Mouse (Mus musculus) liver, embryonic 12.5 days (tissue): ENCODE measurements around the gene Vstm2l. TPM values are rescaled to one million over a fixed set of nuclear protein-coding genes. Genes with fewer than 3 reads are reported as not detected.

Experiments
- ATAC-seq: fragments of 200-750 bp; cut with Nextera tagmentation; 2 replicates; pipeline ENCODE4 v1.8.0; 2017; ENCODE audit warnings: moderate number of reproducible peaks, mild to moderate bottlenecking, moderate library complexity
- H3K27ac ChIP-seq: fragments of 300-500 bp; sonication (generic); 2 replicates; pipeline ENCODE4 v1.5.1; 2016; ENCODE audit warnings: mild to moderate bottlenecking
- H3K27me3 ChIP-seq: fragments of 300-500 bp; sonication (generic); replicated peaks from 2 replicates; pipeline ENCODE4 v1.6.1; 2016; ENCODE audit warnings: mild to moderate bottlenecking, moderate library complexity
- H3K36me3 ChIP-seq: fragments of 300-500 bp; sonication (generic); 2 replicates; pipeline ENCODE4 v1.6.1; 2016; ENCODE audit warnings: mild to moderate bottlenecking, moderate library complexity
- H3K4me1 ChIP-seq: fragments of 300-500 bp; sonication (generic); 2 replicates; pipeline ENCODE4 v1.6.1; 2016
- H3K4me2 ChIP-seq: fragments of 300-500 bp; sonication (generic); 2 replicates; pipeline ENCODE4 v1.6.1; 2016; ENCODE audit warnings: mild to moderate bottlenecking, moderate library complexity
- H3K4me3 ChIP-seq: fragments of 300-500 bp; sonication (generic); 2 replicates; pipeline ENCODE4 v1.5.1; 2016; ENCODE audit warnings: mild to moderate bottlenecking, moderate library complexity
- H3K9ac ChIP-seq: fragments of 300-500 bp; sonication (generic); 2 replicates; pipeline ENCODE4 v1.6.1; 2016; ENCODE audit warnings: mild to moderate bottlenecking, moderate library complexity
- H3K9me3 ChIP-seq: fragments of 300-500 bp; sonication (generic); replicated peaks from 2 replicates; pipeline ENCODE4 v1.6.1; 2016; ENCODE audit warnings: mild to moderate bottlenecking, moderate library complexity
- WGBS: fragments of 180-500 bp; shearing (Covaris S2); methylation state at CpG from one replicate; pipeline ENCODE4 v1.1.7; 2016; ENCODE audit not compliant: insufficient replicate concordance; 5-methylcytosine and 5-hydroxymethylcytosine counted together
- polyA plus RNA-seq: library from polyadenylated mRNA; unstranded; fragments of >200 nt; fragmentation: Nextera tagmentation; extraction: Ambion mirVana; gene quantifications from 2 replicates; pipeline ENCODE4 v1.2.1, GENCODE M21; 2016

The Vstm2l gene
- polyA plus RNA-seq, 1 experiment from 2014 or later: not detected

- no peaks in the 10 kb centered on the region for H3K36me3 ChIP-seq
- no peak overlapping the region for H3K9ac ChIP-seq
- H3K9me3 ChIP-seq: no peaks in the 10 kb centered on the region
- H3K4me2 ChIP-seq: no peak overlapping the region
- peaks cover 48% of the 10 kb centered on the region for H3K27me3 ChIP-seq
- no peak overlapping the region for H3K4me3 ChIP-seq
- peaks cover 9% of the 10 kb centered on the region for H3K4me1 ChIP-seq
- 33% methylated on average over 11 of the region's 11 CpGs for WGBS
- peak; percentile 64 for ATAC-seq
- no peak overlapping the region for H3K27ac ChIP-seq
These were observed 21.2 kb downstream of the Vstm2l start for GRCm38 (mm10) chr2:157935444-157936171.

GRCm38 (mm10) chr2:157936676-157937075 is 22.2 kb downstream of the Vstm2l start:
- ATAC-seq: no peak
- H3K27ac ChIP-seq: no peak overlapping the region
- no peak overlapping the region for H3K4me2 ChIP-seq
- H3K4me1 ChIP-seq: peaks cover 9% of the 10 kb centered on the region
- H3K9me3 ChIP-seq: no peaks in the 10 kb centered on the region
- peaks cover 59% of the 10 kb centered on the region for H3K27me3 ChIP-seq
- 56% methylated on average over 4 of the region's 4 CpGs for WGBS
- no peak overlapping the region for H3K4me3 ChIP-seq
- H3K36me3 ChIP-seq: no peaks in the 10 kb centered on the region
- no peak overlapping the region for H3K9ac ChIP-seq

- Histone ChIP-seq H3K27ac (no peak overlapping the region), H3K27me3 (peaks cover 87% of the 10 kb centered on the region), H3K9me3 (no peaks in the 10 kb centered on the region), H3K4me1 (peaks cover 11% of the 10 kb centered on the region), H3K9ac (no peak overlapping the region), H3K4me2 (0 out of 2 replicates have a peak overlapping the region, but pooled peaks have one; percentile 18), H3K4me3 (no peak overlapping the region), H3K36me3 (no peaks in the 10 kb centered on the region)
- no peak for ATAC-seq
- 3% methylated on average over 18 of the region's 18 CpGs for WGBS
These were observed 26.2 kb downstream of the Vstm2l start for GRCm38 (mm10) chr2:157940586-157941185.

DNA sequence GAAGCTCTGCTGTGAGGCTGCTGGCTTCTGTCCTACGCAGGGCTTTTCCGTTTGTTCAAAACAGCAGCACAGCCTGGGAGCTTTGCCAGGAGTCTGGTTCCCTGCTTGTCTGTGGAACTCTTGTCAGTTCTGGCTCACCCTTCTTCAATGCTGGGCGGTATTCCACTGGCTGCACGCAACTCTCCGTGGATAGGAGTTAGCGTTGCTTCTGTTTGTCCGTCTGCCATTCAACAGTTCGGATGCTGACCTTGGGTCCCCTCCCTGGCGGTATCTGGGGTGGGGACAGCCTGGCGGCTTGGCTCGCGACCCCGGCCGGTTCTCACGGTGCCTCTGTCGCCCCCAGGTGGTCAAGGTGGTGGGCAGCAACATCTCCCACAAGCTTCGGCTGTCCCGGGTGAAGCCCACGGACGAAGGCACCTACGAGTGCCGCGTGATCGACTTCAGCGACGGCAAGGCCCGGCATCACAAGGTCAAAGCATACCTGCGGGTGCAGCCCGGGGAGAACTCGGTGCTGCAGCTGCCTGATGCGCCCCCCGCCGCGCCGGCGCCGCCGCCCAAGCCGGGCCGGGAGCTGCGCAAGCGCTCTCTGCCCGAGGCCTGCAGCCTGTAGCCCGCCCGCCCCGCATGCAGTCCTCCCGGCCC is 29.2 kb downstream of the Vstm2l start:
- ATAC-seq: no peak
- Histone ChIP-seq H3K9ac (peak overlapping the region; percentile 18; the same call in 1 of the 2 replicates), H3K4me1 (peaks cover 6% of the 10 kb centered on the region; the same call in 1 of the 2 replicates), H3K27ac (no peak overlapping the region), H3K27me3 (peaks cover 75% of the 10 kb centered on the region), H3K4me3 (peak overlapping the region; percentile 43), H3K36me3 (no peaks in the 10 kb centered on the region), H3K4me2 (peak overlapping the region; percentile 68), H3K9me3 (no peaks in the 10 kb centered on the region)
- WGBS: under 1% methylated on average over 47 of the region's 47 CpGs

DNA sequence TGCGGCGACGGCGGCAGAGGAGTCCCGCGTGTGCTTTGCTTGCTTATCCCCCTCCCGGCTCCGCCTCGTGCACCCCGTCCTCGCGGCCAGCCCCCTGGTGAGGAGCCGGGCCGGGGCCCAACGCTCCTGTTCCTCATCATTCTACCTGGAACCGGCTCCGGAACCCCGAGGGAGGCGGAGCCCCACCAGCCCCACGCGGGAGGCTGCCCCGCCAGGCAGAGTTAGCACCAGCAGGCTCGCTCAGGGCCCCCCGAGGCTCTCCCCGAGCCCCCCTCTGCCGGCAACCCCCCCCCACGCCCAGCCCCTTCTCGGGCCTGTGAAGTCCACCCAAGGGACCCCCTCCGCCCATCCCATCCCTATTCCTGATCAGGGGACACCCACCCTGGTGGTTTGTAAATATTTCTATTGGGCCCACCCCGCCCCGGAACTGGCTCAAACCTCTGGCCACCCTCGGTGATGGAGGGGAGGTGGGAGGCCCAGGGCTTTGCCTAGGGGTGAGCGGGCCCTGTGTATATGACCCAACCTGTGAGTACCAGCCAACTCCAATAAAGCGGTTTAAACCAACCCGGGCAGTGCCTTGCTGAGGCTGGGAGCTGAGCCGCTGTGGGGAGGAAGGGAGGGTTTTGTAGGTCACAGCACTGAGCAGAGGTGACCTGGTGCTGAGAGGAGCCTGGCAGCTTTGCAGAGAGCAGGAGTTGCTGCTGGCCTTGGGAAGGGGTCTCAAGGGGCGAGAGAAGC is 29.9 kb downstream of the Vstm2l start:
- ATAC-seq: peak; percentile 27; the same call in 1 of the 2 replicates
- Histone ChIP-seq H3K27ac (no peak overlapping the region), H3K9ac (0 out of 2 replicates have a peak overlapping the region, but pooled peaks have one; percentile 18), H3K4me2 (peak overlapping the region; percentile 68), H3K36me3 (no peaks in the 10 kb centered on the region), H3K27me3 (peaks cover 68% of the 10 kb centered on the region), H3K4me3 (peak overlapping the region; percentile 43), H3K9me3 (no peaks in the 10 kb centered on the region), H3K4me1 (peaks cover 6% of the 10 kb centered on the region; the same call in 1 of the 2 replicates)
- WGBS: 12% methylated on average over 35 of the region's 37 CpGs

DNA sequence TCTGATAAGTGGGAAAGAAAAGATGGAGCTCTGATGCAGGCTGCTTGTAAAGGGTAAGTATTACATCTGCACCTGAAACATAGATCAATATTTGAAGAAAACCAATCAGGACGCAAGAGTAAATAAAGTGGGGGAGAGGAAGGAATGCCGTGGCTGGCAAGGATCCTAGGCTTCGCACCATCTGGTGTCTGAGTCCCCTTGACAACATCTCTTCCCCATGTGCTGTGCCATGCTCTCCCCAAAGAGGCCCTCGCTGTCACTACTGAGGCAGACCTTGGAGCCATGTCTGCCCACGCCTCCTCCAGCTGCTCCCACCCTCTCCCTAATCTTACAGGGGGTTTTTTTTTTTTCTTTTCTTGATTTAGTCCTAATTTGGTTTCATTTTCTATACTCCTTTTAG is 39.5 kb downstream of the Vstm2l start:
- Histone ChIP-seq H3K9me3 (no peaks in the 10 kb centered on the region), H3K4me2 (no peak overlapping the region), H3K9ac (no peak overlapping the region), H3K36me3 (no peaks in the 10 kb centered on the region), H3K4me3 (no peak overlapping the region), H3K4me1 (no peaks in the 10 kb centered on the region), H3K27me3 (no peaks in the 10 kb centered on the region), H3K27ac (no peak overlapping the region)
- ATAC-seq: no peak
- WGBS: 56% methylated on average over 5 of the region's 5 CpGs

- 23% methylated on average over 2 of the region's 2 CpGs for WGBS
- no peak overlapping the region for H3K4me3 ChIP-seq
- H3K9me3 ChIP-seq: no peaks in the 10 kb centered on the region
- H3K27ac ChIP-seq: no peak overlapping the region
- H3K27me3 ChIP-seq: no peaks in the 10 kb centered on the region
- H3K4me2 ChIP-seq: no peak overlapping the region
- no peak overlapping the region for H3K9ac ChIP-seq
- no peak for ATAC-seq
- no peaks in the 10 kb centered on the region for H3K4me1 ChIP-seq
- no peaks in the 10 kb centered on the region for H3K36me3 ChIP-seq
These were observed 43.3 kb downstream of the Vstm2l start for GRCm38 (mm10) chr2:157957707-157958108.

DNA sequence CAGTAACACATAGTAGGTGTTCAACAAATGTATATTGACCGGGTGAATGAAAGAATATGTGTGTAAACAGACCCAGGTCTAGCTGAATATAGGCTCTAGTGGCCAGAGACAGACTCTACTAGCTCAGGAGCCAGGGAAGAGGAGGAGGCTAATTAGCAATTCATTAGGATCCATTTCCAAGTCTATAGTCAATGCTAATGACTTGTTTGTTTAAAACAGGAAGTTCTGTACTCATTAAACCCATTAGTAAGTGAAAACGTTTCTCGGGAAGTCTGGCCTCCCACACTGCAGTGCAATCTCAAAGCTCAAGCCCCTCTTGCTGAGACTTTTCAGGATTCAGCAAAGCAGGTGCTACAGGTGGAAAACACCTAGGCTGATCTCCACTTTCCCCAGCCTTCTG is 53.4 kb downstream of the Vstm2l start:
- Histone ChIP-seq H3K4me3 (no peak overlapping the region), H3K9ac (no peak overlapping the region), H3K27me3 (peaks cover 4% of the 10 kb centered on the region; the same call in 1 of the 2 replicates), H3K4me2 (no peak overlapping the region), H3K4me1 (no peaks in the 10 kb centered on the region), H3K27ac (no peak overlapping the region), H3K36me3 (no peaks in the 10 kb centered on the region), H3K9me3 (no peaks in the 10 kb centered on the region)
- WGBS: 11% methylated on average over 3 of the region's 3 CpGs
- no peak for ATAC-seq

GRCm38 (mm10) chr2:157970124-157970523 is 55.7 kb downstream of the Vstm2l start:
- Histone ChIP-seq H3K27me3 (peaks cover 27% of the 10 kb centered on the region), H3K9me3 (no peaks in the 10 kb centered on the region), H3K9ac (no peak overlapping the region), H3K4me1 (no peaks in the 10 kb centered on the region), H3K36me3 (no peaks in the 10 kb centered on the region), H3K27ac (no peak overlapping the region), H3K4me3 (no peak overlapping the region), H3K4me2 (no peak overlapping the region)
- WGBS: 44% methylated on average over 6 of the region's 6 CpGs
- ATAC-seq: no peak

DNA sequence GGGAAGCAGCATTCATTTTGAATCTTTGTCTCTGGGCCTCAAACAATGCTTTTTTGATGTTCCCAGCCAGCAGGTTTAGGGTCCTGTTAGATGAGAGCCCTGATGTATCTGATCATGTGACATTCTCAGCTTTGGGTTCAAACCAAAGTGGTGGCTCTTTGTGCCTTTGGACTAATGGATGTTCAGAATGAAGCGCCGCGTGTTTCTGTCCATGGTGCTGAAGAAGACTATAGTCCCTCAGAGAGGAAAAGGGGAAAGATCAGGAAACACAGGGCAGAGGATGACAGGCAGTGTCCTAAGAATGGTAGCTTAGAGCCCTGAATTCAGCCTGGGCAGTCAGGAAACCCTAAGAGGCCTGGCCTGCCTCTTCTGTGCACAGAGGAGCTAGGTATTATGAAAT is 56.2 kb downstream of the Vstm2l start:
- Histone ChIP-seq H3K36me3 (no peaks in the 10 kb centered on the region), H3K4me1 (no peaks in the 10 kb centered on the region), H3K4me2 (no peak overlapping the region), H3K4me3 (no peak overlapping the region), H3K27me3 (peaks cover 32% of the 10 kb centered on the region), H3K9me3 (no peaks in the 10 kb centered on the region), H3K27ac (no peak overlapping the region), H3K9ac (no peak overlapping the region)
- 3% methylated on average over 3 of the region's 3 CpGs for WGBS
- no peak for ATAC-seq

- no peak overlapping the region for H3K9ac ChIP-seq
- peaks cover 49% of the 10 kb centered on the region for H3K27me3 ChIP-seq
- no peak overlapping the region for H3K4me2 ChIP-seq
- no peak overlapping the region for H3K4me3 ChIP-seq
- no peaks in the 10 kb centered on the region for H3K4me1 ChIP-seq
- no peak for ATAC-seq
- H3K36me3 ChIP-seq: no peaks in the 10 kb centered on the region
- 5% methylated on average over 23 of the region's 23 CpGs for WGBS
- H3K9me3 ChIP-seq: no peaks in the 10 kb centered on the region
- H3K27ac ChIP-seq: no peak overlapping the region
These were observed 60.4 kb downstream of the Vstm2l start for GRCm38 (mm10) chr2:157974604-157975501.
